Mouse (Mus musculus) kidney, adult 8-10 months (tissue): ENCODE data around the gene Bnc2.

Experiments used
- DNase-seq, 2 experiments: peaks; one replicate each; pipeline ENCODE4 v3.0.0; 2022

The Bnc2 gene

GRCm38 (mm10) chr4:84310851-84311250 lies 364.2 kb downstream of the Bnc2 start:
- DNase-seq = no peak

GRCm38 (mm10) chr4:84308226-84308862 lies 366.7 kb downstream of the Bnc2 start:
- DNase-seq = no peak

GRCm38 (mm10) chr4:84306928-84307606 lies 368.0 kb downstream of the Bnc2 start:
- no peak for DNase-seq

- DNase-seq = no peak
Observed at GRCm38 (mm10) chr4:84302949-84303348, 372.1 kb downstream of the Bnc2 start.

GRCm38 (mm10) chr4:84285153-84285552 lies 389.9 kb downstream of the Bnc2 start:
- DNase-seq = no peak

- DNase-seq = no peak
Observed at GRCm38 (mm10) chr4:84282651-84283050, 392.4 kb downstream of the Bnc2 start.

GRCm38 (mm10) chr4:84278156-84278555 lies 396.9 kb downstream of the Bnc2 start:
- DNase-seq = no peak

- no peak for DNase-seq
Observed at GRCm38 (mm10) chr4:84276081-84276480, 399.0 kb downstream of the Bnc2 start.

GRCm38 (mm10) chr4:84274158-84274557 lies 400.9 kb downstream of the Bnc2 start:
- no peak for DNase-seq

GRCm38 (mm10) chr4:84272867-84273266 lies 402.2 kb downstream of the Bnc2 start:
- DNase-seq = no peak

GRCm38 (mm10) chr4:84269845-84270244 lies 405.2 kb downstream of the Bnc2 start:
- no peak for DNase-seq

GRCm38 (mm10) chr4:84247356-84247755 lies 427.7 kb downstream of the Bnc2 start:
- DNase-seq = no peak

GRCm38 (mm10) chr4:84232346-84232745 lies 442.7 kb downstream of the Bnc2 start:
- DNase-seq = no peak

GRCm38 (mm10) chr4:84231251-84231650 lies 443.8 kb downstream of the Bnc2 start:
- no peak for DNase-seq

- peak in 1 of 2 experiments; percentile 52 for DNase-seq
Observed at GRCm38 (mm10) chr4:84229189-84229960, 445.7 kb downstream of the Bnc2 start.

GRCm38 (mm10) chr4:84228551-84228950 lies 446.5 kb downstream of the Bnc2 start:
- no peak for DNase-seq
